Mouse (Mus musculus) kidney, postnatal 0 days (tissue): ENCODE measurements at regions not wholly inside any gene's neighbourhood (a gene's known extent, or its start where the extent isn't known, plus 50 kb on each side); places are given as distances from the start of the nearest gene placed in this dataset.
A peak's percentile ranks its signal among the peaks of the same experiment; 100 is the strongest.

Source experiments
- ATAC-seq: fragments of 200-750 bp; cut with Nextera tagmentation; replicated peaks from 2 replicates; pipeline ENCODE4 v1.8.0; 2017; ENCODE audit warnings: low read depth, moderate number of reproducible peaks, moderate TSS enrichment, moderate library complexity; ENCODE audit not compliant: low FRiP score
- DNase-seq: peaks from one replicate; pipeline ENCODE4 v3.0.0-alpha.2; 2016; ENCODE audit warnings: low spot score
- H3K27ac ChIP-seq: fragments of 300-500 bp; sonication (generic); 2 replicates; pipeline ENCODE4 v1.5.1; 2014; ENCODE audit warnings: mild to moderate bottlenecking
- H3K27me3 ChIP-seq: fragments of 300-500 bp; sonication (generic); 2 replicates; pipeline ENCODE4 v1.6.1; 2014; ENCODE audit warnings: low read length, mixed read lengths; ENCODE audit not compliant: insufficient read depth
- H3K36me3 ChIP-seq: fragments of 300-500 bp; sonication (generic); 2 replicates; pipeline ENCODE4 v1.6.1; 2014; ENCODE audit warnings: low read length, mixed read lengths; ENCODE audit not compliant: insufficient read depth
- H3K4me1 ChIP-seq: fragments of 300-500 bp; sonication (generic); replicated peaks from 2 replicates; pipeline ENCODE4 v1.6.1; 2014; ENCODE audit warnings: antibody characterized with exemption, low read length, mixed read lengths; ENCODE audit not compliant: insufficient read depth
- H3K4me2 ChIP-seq: fragments of 300-500 bp; sonication (generic); 2 replicates; pipeline ENCODE4 v1.6.1; 2014; ENCODE audit warnings: mild to moderate bottlenecking, low read length, moderate library complexity, mixed read lengths
- H3K4me3 ChIP-seq: fragments of 300-500 bp; sonication (generic); replicated peaks from 2 replicates; pipeline ENCODE4 v1.5.1; 2014; ENCODE audit warnings: low read depth, low read length
- H3K9ac ChIP-seq: fragments of 300-500 bp; sonication (generic); 2 replicates; pipeline ENCODE4 v1.6.1; 2014; ENCODE audit warnings: low read depth, low read length
- H3K9me3 ChIP-seq: fragments of 300-500 bp; sonication (generic); replicated peaks from 2 replicates; pipeline ENCODE4 v1.6.1; 2016; ENCODE audit warnings: low read length, inconsistent platforms, mixed read lengths
- CTCF ChIP-seq: IDR thresholded peaks from 2 replicates; pipeline ENCODE4 v1.5.1; 2016; ENCODE audit warnings: antibody characterized with exemption, low read depth, mild to moderate bottlenecking, moderate library complexity
- WGBS: fragments of 180-500 bp; shearing (Covaris S2); extraction: QIAGEN DNeasy Blood & Tissue Kit; methylation state at CpG from one replicate; pipeline ENCODE4 v1.1.7; 2014; 5-methylcytosine and 5-hydroxymethylcytosine counted together

DNA sequence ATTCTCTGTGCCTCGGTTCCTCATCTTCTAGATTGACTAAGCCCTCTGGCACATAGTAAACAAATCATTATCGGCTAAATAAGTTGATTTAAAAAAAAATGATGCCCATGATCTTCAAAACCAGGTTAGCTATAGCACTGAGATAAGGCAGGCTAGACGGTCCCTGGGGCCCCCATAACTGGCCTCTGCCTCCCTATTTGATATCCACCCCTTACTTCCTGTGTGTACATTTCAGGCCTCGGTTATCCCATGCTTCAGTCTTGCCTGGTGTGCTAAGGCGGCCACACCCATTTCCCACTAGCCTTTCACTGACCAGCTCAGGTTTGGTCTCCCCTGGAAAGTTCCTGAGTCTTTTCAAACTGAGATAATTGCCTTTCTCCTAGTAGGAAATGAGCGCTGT is 132.8 kb upstream of the Chd6 start:
- 66% methylated on average over 6 of the region's 6 CpGs for WGBS
- Histone ChIP-seq H3K27ac (no peak overlapping the region), H3K9ac (no peak overlapping the region), H3K4me1 (no peaks in the 10 kb centered on the region), H3K9me3 (no peaks in the 10 kb centered on the region), H3K4me2 (no peak overlapping the region), H3K36me3 (no peaks in the 10 kb centered on the region), H3K27me3 (no peaks in the 10 kb centered on the region), H3K4me3 (no peak overlapping the region)
- no peak for DNase-seq
- no peak for TF ChIP-seq CTCF
- ATAC-seq, result no peak

DNA sequence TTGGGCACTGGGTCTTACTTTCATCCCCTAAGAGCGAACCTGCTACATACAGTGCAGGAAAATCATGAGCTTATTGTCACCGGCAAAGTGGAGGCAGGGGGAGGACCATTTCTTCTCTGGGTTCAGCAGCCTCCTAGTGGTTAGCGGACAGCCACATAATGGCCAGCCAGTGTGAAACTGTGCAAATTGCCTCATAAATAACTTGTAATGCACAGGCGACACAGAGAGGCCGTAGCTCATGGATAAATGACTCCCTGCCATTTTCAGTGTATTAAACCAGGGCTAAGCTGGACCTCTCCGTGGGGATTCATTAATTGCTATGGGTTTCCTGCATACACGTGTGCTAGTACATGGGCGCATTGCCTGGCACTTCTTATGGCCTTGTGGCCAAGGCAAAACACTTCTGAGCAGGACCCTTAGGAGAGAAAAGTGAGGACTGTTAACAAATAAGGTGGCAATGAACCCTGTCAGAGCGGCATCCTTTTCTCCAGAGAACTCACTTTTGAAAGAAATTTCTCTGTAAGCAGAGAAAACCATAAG is 128.5 kb upstream of the Chd6 start:
- no peak overlapping the region for H3K27ac ChIP-seq
- DNase-seq, result no peak
- H3K4me2 ChIP-seq, result no peak overlapping the region
- 56% methylated on average over 9 of the region's 9 CpGs for WGBS
- no peaks in the 10 kb centered on the region for H3K27me3 ChIP-seq
- H3K36me3 ChIP-seq, result no peaks in the 10 kb centered on the region
- no peak overlapping the region for H3K4me3 ChIP-seq
- H3K9me3 ChIP-seq, result no peaks in the 10 kb centered on the region
- H3K4me1 ChIP-seq, result no peaks in the 10 kb centered on the region
- no peak for TF ChIP-seq CTCF
- H3K9ac ChIP-seq, result no peak overlapping the region
- no peak for ATAC-seq

GRCm38 (mm10) chr2:161233155-161233741 is 124.4 kb upstream of the Chd6 start:
- Histone ChIP-seq H3K27me3 (no peaks in the 10 kb centered on the region), H3K4me1 (no peaks in the 10 kb centered on the region), H3K36me3 (no peaks in the 10 kb centered on the region), H3K9ac (no peak overlapping the region), H3K9me3 (no peaks in the 10 kb centered on the region), H3K4me2 (no peak overlapping the region), H3K27ac (no peak overlapping the region), H3K4me3 (no peak overlapping the region)
- no peak for TF ChIP-seq CTCF
- ATAC-seq (no peak), DNase-seq (no peak)
- 81% methylated on average over 9 of the region's 9 CpGs for WGBS

DNA sequence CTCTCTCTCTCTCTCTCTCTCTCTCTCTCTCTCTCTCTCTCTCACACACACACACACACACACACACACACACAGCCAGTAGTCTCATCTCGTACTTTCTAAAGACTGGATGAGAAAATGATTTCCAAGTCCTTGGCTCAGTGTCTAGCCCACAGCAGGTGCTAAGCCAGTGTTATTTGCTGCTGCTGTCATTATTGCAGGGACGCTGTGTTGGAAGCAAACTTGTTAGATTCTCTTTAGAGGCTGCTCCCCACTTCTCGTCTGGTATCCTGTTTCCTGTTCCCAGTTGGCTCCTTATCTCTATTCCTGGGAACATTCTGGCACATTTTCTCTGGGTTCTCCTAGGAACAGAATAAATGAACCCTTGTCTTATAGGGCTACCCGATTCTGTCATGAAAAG is 122.5 kb upstream of the Chd6 start:
- Histone ChIP-seq H3K4me1 (no peaks in the 10 kb centered on the region), H3K4me3 (no peak overlapping the region), H3K27ac (no peak overlapping the region), H3K27me3 (no peaks in the 10 kb centered on the region), H3K4me2 (no peak overlapping the region), H3K9ac (no peak overlapping the region), H3K9me3 (no peaks in the 10 kb centered on the region), H3K36me3 (no peaks in the 10 kb centered on the region)
- TF ChIP-seq CTCF, result no peak
- DNase-seq (no peak), ATAC-seq (no peak)
- WGBS, result 52% methylated on average over 4 of the region's 4 CpGs

- Histone ChIP-seq H3K4me1 (no peaks in the 10 kb centered on the region), H3K27me3 (no peaks in the 10 kb centered on the region), H3K9me3 (no peaks in the 10 kb centered on the region), H3K27ac (no peak overlapping the region), H3K4me3 (no peak overlapping the region), H3K36me3 (no peaks in the 10 kb centered on the region), H3K4me2 (no peak overlapping the region), H3K9ac (no peak overlapping the region)
- DNase-seq (no peak), ATAC-seq (no peak)
- TF ChIP-seq CTCF, result no peak
- WGBS, result 74% methylated on average over 8 of the region's 8 CpGs
Observed at GRCm38 (mm10) chr2:161215736-161216135, 106.9 kb upstream of the Chd6 start.

DNA sequence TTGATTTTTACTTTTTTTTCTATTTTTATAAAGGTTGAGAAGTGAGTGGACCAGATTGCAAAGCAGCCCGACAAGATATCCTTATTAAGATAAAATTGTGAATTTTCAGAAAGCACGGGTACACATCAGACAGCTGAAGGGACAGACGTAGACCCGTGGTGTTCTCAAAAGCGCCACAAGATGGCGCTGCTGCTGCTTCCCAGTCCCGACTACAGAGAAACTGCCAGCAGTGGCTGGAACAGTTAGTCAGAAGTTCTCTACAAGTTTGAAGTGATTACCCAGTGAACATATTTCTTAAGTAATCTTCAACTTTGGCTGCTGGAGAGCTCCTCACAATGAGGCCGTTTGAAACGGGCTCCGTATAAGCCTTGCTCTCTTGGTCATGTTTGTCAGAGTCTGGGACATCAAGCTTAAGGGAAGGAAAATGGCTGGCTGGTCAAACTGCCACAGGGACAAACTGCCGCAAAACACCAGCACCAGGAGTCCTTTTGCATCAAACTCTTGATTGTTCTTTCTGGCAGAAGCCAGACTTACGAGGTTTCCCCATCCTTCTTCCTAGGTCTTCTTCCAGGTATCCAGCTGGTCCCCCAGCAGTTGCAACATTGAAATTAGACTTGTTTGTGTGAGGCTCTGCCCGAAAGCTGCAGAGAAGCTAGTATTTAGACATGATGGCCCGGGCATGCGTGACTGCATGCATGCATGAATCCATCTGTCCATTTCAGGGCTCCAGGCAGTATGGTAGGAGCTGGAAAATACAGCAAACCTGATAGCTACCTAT is 106.0 kb upstream of the Chd6 start:
- DNase-seq, result peak; percentile 91
- no peak overlapping the region for H3K4me3 ChIP-seq
- WGBS, result 23% methylated on average over 15 of the region's 15 CpGs
- H3K9ac ChIP-seq, result no peak overlapping the region
- no peak; the same call in 1 of the 2 replicates for ATAC-seq
- peak overlapping the region; percentile 18; the same call in 1 of the 2 replicates for H3K4me2 ChIP-seq
- no peaks in the 10 kb centered on the region for H3K9me3 ChIP-seq
- H3K27me3 ChIP-seq, result no peaks in the 10 kb centered on the region
- no peak overlapping the region for H3K27ac ChIP-seq
- H3K36me3 ChIP-seq, result no peaks in the 10 kb centered on the region
- peak; percentile 92 for TF ChIP-seq CTCF
- H3K4me1 ChIP-seq, result no peaks in the 10 kb centered on the region
